Mouse (Mus musculus) liver, embryonic 14.5 days (tissue): ENCODE results near the gene Egfl7.

Experiments used
- CTCF ChIP-seq: IDR thresholded peaks from 2 replicates; pipeline ENCODE4 v1.5.1; 2016; ENCODE audit warnings: antibody characterized with exemption, low read depth, control low read depth
- EP300 ChIP-seq: IDR thresholded peaks from 2 replicates; pipeline ENCODE4 v1.6.1; 2016; ENCODE audit warnings: antibody characterized with exemption, low read depth

GRCm38 (mm10) chr2:26621246-26621645, 41.4 kb downstream of the Egfl7 start:
- TF ChIP-seq CTCF (no peak), EP300 (no peak)
